Mouse (Mus musculus) hindbrain, embryonic 14.5 days (tissue): ENCODE measurements around the gene Sun2. TPM values are rescaled to one million over a fixed set of nuclear protein-coding genes. Genes with fewer than 3 reads are reported as not detected.
A peak's percentile ranks its signal among the peaks of the same experiment; 100 is the strongest.

Source experiments
- ATAC-seq: fragments of 200-750 bp; cut with Nextera tagmentation; 2 replicates; pipeline ENCODE4 v1.8.0; 2017; ENCODE audit warnings: moderate number of reproducible peaks, mild to moderate bottlenecking, moderate TSS enrichment, moderate library complexity; ENCODE audit not compliant: low FRiP score
- DNase-seq: peaks from one replicate; pipeline ENCODE4 v3.0.0-alpha.2; 2015; ENCODE audit warnings: low spot score
- H3K27ac ChIP-seq: fragments of 300-500 bp; sonication (generic); 2 replicates; pipeline ENCODE4 v1.5.1; 2014; ENCODE audit warnings: mild to moderate bottlenecking, moderate library complexity
- H3K27me3 ChIP-seq: fragments of 300-500 bp; sonication (generic); 2 replicates; pipeline ENCODE4 v1.6.1; 2014; ENCODE audit warnings: mild to moderate bottlenecking, low read length, mixed read lengths; ENCODE audit not compliant: control insufficient read depth, insufficient read depth
- H3K36me3 ChIP-seq: fragments of 300-500 bp; sonication (generic); replicated peaks from 2 replicates; pipeline ENCODE4 v1.6.1; 2014; ENCODE audit not compliant: control insufficient read depth, insufficient read depth
- H3K4me1 ChIP-seq: fragments of 300-500 bp; sonication (generic); replicated peaks from 2 replicates; pipeline ENCODE4 v1.6.1; 2014; ENCODE audit warnings: antibody characterized with exemption, low read length, mixed read lengths; ENCODE audit not compliant: control insufficient read depth, insufficient read depth
- H3K4me2 ChIP-seq: fragments of 300-500 bp; sonication (generic); replicated peaks from 2 replicates; pipeline ENCODE4 v1.6.1; 2014; ENCODE audit warnings: mild to moderate bottlenecking, moderate library complexity
- H3K4me3 ChIP-seq: fragments of 300-500 bp; sonication (generic); replicated peaks from 2 replicates; pipeline ENCODE4 v1.5.1; 2014; ENCODE audit warnings: mild to moderate bottlenecking, low read length
- H3K9ac ChIP-seq: fragments of 300-500 bp; sonication (generic); 2 replicates; pipeline ENCODE4 v1.6.1; 2014
- H3K9me3 ChIP-seq: fragments of 300-500 bp; sonication (generic); 2 replicates; pipeline ENCODE4 v1.6.1; 2016; ENCODE audit warnings: low read length; ENCODE audit not compliant: control insufficient read depth
- WGBS: fragments of 180-500 bp; shearing (Covaris S2); extraction: QIAGEN DNeasy Blood & Tissue Kit; methylation state at CpG from one replicate; pipeline ENCODE4 v1.1.7; 2014; 5-methylcytosine and 5-hydroxymethylcytosine counted together
- polyA plus RNA-seq: library from polyadenylated mRNA; unstranded; fragments of >200 nt; fragmentation: Nextera tagmentation; extraction: Ambion mirVana; gene quantifications from 2 replicates; pipeline ENCODE4 v1.2.1, GENCODE M21; 2014

The Sun2 gene
- polyA plus RNA-seq, 1 experiment from 2014 or later: 6.7 TPM

GRCm38 (mm10) chr15:79723439-79723838 lies 18.9 kb downstream of the Sun2 start:
- ATAC-seq (peak; percentile 53; the same call in 1 of the 2 replicates), DNase-seq (no peak)
- Histone ChIP-seq H3K9ac (no peak overlapping the region), H3K27ac (no peak overlapping the region), H3K9me3 (no peaks in the 10 kb centered on the region), H3K36me3 (peaks cover 74% of the 10 kb centered on the region), H3K27me3 (no peaks in the 10 kb centered on the region), H3K4me3 (no peak overlapping the region), H3K4me1 (no peaks in the 10 kb centered on the region), H3K4me2 (no peak overlapping the region)
- 38% methylated on average over 1 of the region's 1 CpGs for WGBS

DNA sequence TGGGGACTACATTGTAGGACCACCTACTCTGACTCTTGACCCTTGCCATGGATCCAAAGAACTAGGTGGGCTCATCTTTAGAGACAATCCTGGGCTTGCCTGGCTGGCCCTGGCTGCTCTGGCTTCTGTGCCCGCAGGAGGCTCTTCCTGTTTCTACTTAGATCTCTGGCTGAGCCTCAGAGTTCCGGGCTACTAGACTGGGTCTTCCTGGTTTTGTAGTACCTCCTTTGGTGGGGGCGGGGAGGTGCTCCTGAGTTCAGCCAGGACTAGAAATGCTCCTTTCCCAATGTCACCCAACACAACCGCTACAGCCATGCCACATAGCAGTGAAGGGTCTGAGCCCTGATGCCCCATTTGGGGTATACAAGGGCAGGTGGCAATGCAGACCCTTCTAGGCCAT lies 21.5 kb downstream of the Sun2 start:
- Histone ChIP-seq H3K4me3 (no peak overlapping the region), H3K27me3 (no peaks in the 10 kb centered on the region), H3K36me3 (peaks cover 73% of the 10 kb centered on the region), H3K9me3 (no peaks in the 10 kb centered on the region), H3K9ac (no peak overlapping the region), H3K27ac (no peak overlapping the region), H3K4me2 (no peak overlapping the region), H3K4me1 (no peaks in the 10 kb centered on the region)
- ATAC-seq (no peak), DNase-seq (no peak)
- WGBS: 84% methylated on average over 4 of the region's 4 CpGs

DNA sequence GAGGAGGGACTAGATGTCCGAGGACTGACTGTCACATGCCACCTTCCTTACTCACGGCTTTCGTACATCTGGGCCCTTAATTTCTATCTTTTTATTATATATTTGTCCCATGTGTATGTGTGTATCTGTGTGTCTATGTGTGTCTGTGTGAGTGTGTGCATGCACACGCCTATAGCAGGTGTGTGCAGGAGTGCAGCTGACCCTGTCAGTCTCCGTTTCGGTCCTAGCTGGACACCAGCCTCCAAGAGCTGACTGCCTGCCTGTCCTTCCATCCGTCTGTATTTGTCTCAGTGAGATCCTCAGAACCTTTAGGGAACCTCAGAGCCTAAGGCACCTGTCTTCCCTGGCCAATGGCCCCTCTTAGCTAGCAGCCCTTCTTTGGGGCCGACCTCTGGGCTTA lies 22.1 kb downstream of the Sun2 start:
- Histone ChIP-seq H3K4me3 (no peak overlapping the region), H3K4me2 (no peak overlapping the region), H3K27ac (no peak overlapping the region), H3K9ac (no peak overlapping the region), H3K36me3 (peaks cover 73% of the 10 kb centered on the region), H3K9me3 (no peaks in the 10 kb centered on the region), H3K4me1 (no peaks in the 10 kb centered on the region), H3K27me3 (no peaks in the 10 kb centered on the region)
- DNase-seq (no peak), ATAC-seq (no peak)
- 93% methylated on average over 8 of the region's 8 CpGs for WGBS

DNA sequence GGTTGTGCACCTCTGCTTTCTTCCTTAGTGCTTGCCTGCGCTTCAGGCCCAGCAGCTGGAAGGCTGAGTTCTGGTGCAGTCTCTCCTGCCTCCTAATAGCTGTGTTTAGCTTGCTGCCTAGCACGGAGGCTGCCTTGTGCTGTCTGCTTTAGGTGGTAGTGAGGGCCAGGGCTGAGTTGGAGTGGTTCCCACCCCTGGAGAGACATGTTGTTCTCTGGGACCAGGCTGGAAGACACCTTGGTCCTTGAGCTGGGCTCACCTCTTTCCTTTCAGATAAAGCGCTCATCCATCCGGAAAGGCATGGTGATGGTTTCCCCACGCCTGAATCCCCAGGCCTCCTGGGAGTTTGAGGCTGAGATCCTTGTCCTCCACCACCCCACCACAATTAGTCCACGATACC lies 25.6 kb downstream of the Sun2 start:
- no peak overlapping the region for H3K4me3 ChIP-seq
- H3K9ac ChIP-seq: no peak overlapping the region
- DNase-seq (no peak), ATAC-seq (no peak)
- no peaks in the 10 kb centered on the region for H3K4me1 ChIP-seq
- H3K36me3 ChIP-seq: peaks cover 95% of the 10 kb centered on the region
- H3K27me3 ChIP-seq: no peaks in the 10 kb centered on the region
- no peak overlapping the region for H3K27ac ChIP-seq
- no peaks in the 10 kb centered on the region for H3K9me3 ChIP-seq
- WGBS: 89% methylated on average over 6 of the region's 6 CpGs
- H3K4me2 ChIP-seq: no peak overlapping the region

- Histone ChIP-seq H3K36me3 (peaks cover 97% of the 10 kb centered on the region), H3K9me3 (no peaks in the 10 kb centered on the region), H3K9ac (no peak overlapping the region), H3K27ac (no peak overlapping the region), H3K27me3 (no peaks in the 10 kb centered on the region), H3K4me2 (no peak overlapping the region), H3K4me1 (no peaks in the 10 kb centered on the region), H3K4me3 (no peak overlapping the region)
- DNase-seq (no peak), ATAC-seq (no peak)
- WGBS: 94% methylated on average over 7 of the region's 7 CpGs
Observed at GRCm38 (mm10) chr15:79715646-79716045, 26.7 kb downstream of the Sun2 start.

GRCm38 (mm10) chr15:79708229-79708822 lies 34.0 kb downstream of the Sun2 start:
- Histone ChIP-seq H3K4me3 (no peak overlapping the region), H3K9ac (no peak overlapping the region), H3K27ac (no peak overlapping the region), H3K4me2 (no peak overlapping the region), H3K27me3 (no peaks in the 10 kb centered on the region), H3K36me3 (peaks cover 71% of the 10 kb centered on the region), H3K4me1 (no peaks in the 10 kb centered on the region), H3K9me3 (no peaks in the 10 kb centered on the region)
- 87% methylated on average over 5 of the region's 5 CpGs for WGBS
- no peak for ATAC-seq
- DNase-seq: no peak

GRCm38 (mm10) chr15:79706603-79707214 lies 35.6 kb downstream of the Sun2 start:
- Histone ChIP-seq H3K27me3 (no peaks in the 10 kb centered on the region), H3K4me3 (no peak overlapping the region), H3K9me3 (no peaks in the 10 kb centered on the region), H3K9ac (no peak overlapping the region), H3K36me3 (peaks cover 55% of the 10 kb centered on the region), H3K27ac (no peak overlapping the region), H3K4me2 (no peak overlapping the region), H3K4me1 (no peaks in the 10 kb centered on the region)
- ATAC-seq (no peak), DNase-seq (no peak)
- WGBS: 91% methylated on average over 17 of the region's 17 CpGs

GRCm38 (mm10) chr15:79697558-79698187 lies 44.7 kb downstream of the Sun2 start:
- 74% methylated on average over 9 of the region's 9 CpGs for WGBS
- Histone ChIP-seq H3K4me2 (no peak overlapping the region), H3K27me3 (no peaks in the 10 kb centered on the region), H3K36me3 (peaks cover 17% of the 10 kb centered on the region; the same call in 1 of the 2 replicates), H3K9me3 (no peaks in the 10 kb centered on the region), H3K4me3 (no peak overlapping the region), H3K27ac (peak overlapping the region; percentile 66), H3K4me1 (peaks cover 14% of the 10 kb centered on the region), H3K9ac (no peak overlapping the region)
- DNase-seq (no peak), ATAC-seq (no peak)

DNA sequence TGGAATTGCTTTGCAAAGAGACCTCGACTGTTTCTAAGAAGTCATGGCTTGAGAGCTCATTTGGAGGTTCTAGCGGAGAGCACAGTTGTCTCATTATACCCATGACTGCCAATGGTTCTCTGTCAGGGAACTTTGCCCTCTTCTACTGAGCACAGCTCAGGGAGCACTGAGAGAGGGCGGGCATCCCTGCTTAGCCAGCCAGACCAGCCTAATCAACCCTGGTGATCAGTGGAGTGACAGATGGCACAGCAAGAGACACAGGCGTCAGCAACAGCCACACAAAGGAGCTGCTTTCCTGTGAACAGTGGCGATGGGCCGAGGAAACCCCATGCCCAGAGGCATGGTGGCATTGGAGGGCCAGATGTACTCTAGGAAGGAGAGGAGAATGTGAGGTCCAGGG lies 45.3 kb downstream of the Sun2 start:
- peaks cover 21% of the 10 kb centered on the region for H3K4me1 ChIP-seq
- H3K4me2 ChIP-seq: no peak overlapping the region
- H3K9ac ChIP-seq: no peak overlapping the region
- H3K27ac ChIP-seq: peak overlapping the region; percentile 66
- DNase-seq (no peak), ATAC-seq (no peak; the same call in 1 of the 2 replicates)
- H3K27me3 ChIP-seq: no peaks in the 10 kb centered on the region
- H3K9me3 ChIP-seq: no peaks in the 10 kb centered on the region
- WGBS: 52% methylated on average over 6 of the region's 6 CpGs
- peaks cover 17% of the 10 kb centered on the region; the same call in 1 of the 2 replicates for H3K36me3 ChIP-seq
- H3K4me3 ChIP-seq: no peak overlapping the region
